ENCODE assay signal across 8 mouse cellular contexts in the genomic region with DNA sequence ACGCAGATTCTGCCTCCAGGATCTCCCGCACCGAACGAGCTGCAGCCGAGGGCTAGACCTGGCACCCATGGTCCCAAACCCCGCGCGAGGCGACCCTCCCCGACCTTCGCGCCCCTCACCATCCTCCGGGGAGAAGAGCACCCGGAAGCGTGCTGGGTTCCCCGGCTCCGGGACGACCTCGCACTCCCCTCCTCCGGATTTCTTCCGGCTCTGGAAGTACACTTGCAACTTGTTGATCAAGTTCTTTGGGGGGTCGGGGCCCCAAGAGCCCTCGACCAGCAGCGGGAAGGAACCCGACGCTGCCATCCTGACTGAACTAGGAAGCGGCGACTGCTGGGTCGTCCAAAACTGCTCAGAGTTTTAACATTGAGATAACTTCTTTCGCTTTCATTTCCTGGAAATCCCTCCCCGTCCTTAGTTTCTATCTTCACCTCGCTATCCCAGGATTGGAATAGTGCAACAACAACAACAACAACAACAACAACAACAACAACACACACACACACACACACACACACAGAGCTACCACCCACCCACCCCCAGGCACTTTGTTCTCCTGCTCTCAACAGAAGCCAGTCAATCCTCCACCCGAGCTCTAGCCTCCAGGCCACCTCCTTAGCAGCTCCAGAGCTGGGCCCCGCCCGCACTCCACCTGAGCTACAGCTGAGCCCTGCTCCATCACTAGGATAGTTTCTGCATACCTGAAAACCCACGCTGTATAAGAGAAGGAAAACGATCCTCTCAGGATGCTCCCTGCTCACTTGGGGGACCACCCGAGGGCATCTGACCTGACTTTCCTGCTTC. TPM values are rescaled to one million over a fixed set of nuclear protein-coding genes. Genes with fewer than 3 reads are reported as not detected.
DNase-seq lines count a peak whose midpoint lies in the region; ATAC-seq lines count a peak whose summit lies in the region.

TSS of gene Parp14 (minus strand) at position 497 of the 804 bp plus-strand sequence.

- peaks cover 8% of the 10 kb centered on the region for H3K4me1 ChIP-seq in forebrain, embryonic 15.5 days
- H3K4me1 ChIP-seq in hindbrain, embryonic 14.5 days (replicated peaks; ENCODE audit: control insufficient read depth, insufficient read depth, low read length): peaks cover 14% of the 10 kb centered on the region; the same call in 1 of the 2 replicates
- peaks cover 12% of the 10 kb centered on the region for H3K4me1 ChIP-seq in midbrain, embryonic 15.5 days

- peak within 1 kb of the TSS; percentile 50 for H3K9ac ChIP-seq in forebrain, embryonic 15.5 days (replicated peaks)
- H3K9ac ChIP-seq in hindbrain, embryonic 14.5 days: peak within 1 kb of the TSS; percentile 61
- H3K9ac ChIP-seq in midbrain, embryonic 15.5 days: peak within 1 kb of the TSS; percentile 52

- DNase-seq in cerebellum, postnatal 25 days: peak; percentile 14 to 32
- DNase-seq in cerebellum, adult 9-10 months: no peak
- DNase-seq in adrenal gland, postnatal 14 days: peak; percentile 71
- DNase-seq in hindbrain, embryonic 14.5 days (ENCODE audit: low spot score): no peak
- peak; percentile 59 for DNase-seq in liver
- peak; percentile 55 for DNase-seq in testis, postnatal 10 days (ENCODE audit: low spot score)

- no peaks in the 10 kb centered on the region for H3K36me3 ChIP-seq in forebrain, embryonic 15.5 days
- H3K36me3 ChIP-seq in hindbrain, embryonic 14.5 days (replicated peaks; ENCODE audit: control insufficient read depth, insufficient read depth): no peaks in the 10 kb centered on the region
- H3K36me3 ChIP-seq in midbrain, embryonic 15.5 days (replicated peaks): no peaks in the 10 kb centered on the region

- 2% methylated on average over 38 of the region's 38 CpGs for WGBS in forebrain, embryonic 15.5 days
- WGBS in hindbrain, embryonic 14.5 days: 3% methylated on average over 37 of the region's 38 CpGs
- 1% methylated on average over 36 of the region's 38 CpGs for WGBS in midbrain, embryonic 15.5 days

- ATAC-seq in forebrain, embryonic 15.5 days (replicated peaks): no peak
- peak; percentile 34; the same call in 1 of the 2 replicates for ATAC-seq in hindbrain, embryonic 14.5 days (ENCODE audit: low FRiP score)
- ATAC-seq in midbrain, embryonic 15.5 days (replicated peaks): peak; percentile 71

- peak within 1 kb of the TSS; percentile 47 for H3K4me3 ChIP-seq in forebrain, embryonic 15.5 days
- H3K4me3 ChIP-seq in hindbrain, embryonic 14.5 days (replicated peaks; ENCODE audit: low read length): peak within 1 kb of the TSS; percentile 46
- peak within 1 kb of the TSS; percentile 46 for H3K4me3 ChIP-seq in midbrain, embryonic 15.5 days

- H3K4me2 ChIP-seq in forebrain, embryonic 15.5 days (replicated peaks): peak within 1 kb of the TSS; percentile 94
- H3K4me2 ChIP-seq in hindbrain, embryonic 14.5 days (replicated peaks): peak within 1 kb of the TSS; percentile 95
- H3K4me2 ChIP-seq in midbrain, embryonic 15.5 days: peak within 1 kb of the TSS; percentile 96

- no peak within 1 kb of the TSS for H3K27ac ChIP-seq in forebrain, embryonic 15.5 days (replicated peaks)
- no peak within 1 kb of the TSS for H3K27ac ChIP-seq in hindbrain, embryonic 14.5 days
- no peak within 1 kb of the TSS for H3K27ac ChIP-seq in midbrain, embryonic 15.5 days

- no peaks in the 10 kb centered on the region for H3K9me3 ChIP-seq in forebrain, embryonic 15.5 days
- H3K9me3 ChIP-seq in hindbrain, embryonic 14.5 days (ENCODE audit: control insufficient read depth, low read length): no peaks in the 10 kb centered on the region
- H3K9me3 ChIP-seq in midbrain, embryonic 15.5 days: no peaks in the 10 kb centered on the region

- peaks cover 17% of the 10 kb centered on the region; the same call in 1 of the 2 replicates for H3K27me3 ChIP-seq in forebrain, embryonic 15.5 days
- peaks cover 37% of the 10 kb centered on the region for H3K27me3 ChIP-seq in hindbrain, embryonic 14.5 days (ENCODE audit: control insufficient read depth, insufficient read depth, low read length)
- peaks cover 31% of the 10 kb centered on the region for H3K27me3 ChIP-seq in midbrain, embryonic 15.5 days (replicated peaks)

RNA-seq across cellular contexts. Expression of gene Parp14, which starts in this region (rescaled TPM):
- total RNA-seq in adrenal gland, postnatal 14 days (2021): 10.0 and 15.4 TPM in 2 replicates
- polyA plus RNA-seq in forebrain, embryonic 15.5 days (2015; fragmentation: Nextera tagmentation; extraction: Ambion mirVana): 0.19 and 0.26 TPM in 2 replicates
- polyA plus RNA-seq in hindbrain, embryonic 14.5 days (2014; fragmentation: Nextera tagmentation; extraction: Ambion mirVana): 0.38 and 0.66 TPM in 2 replicates
- polyA plus RNA-seq in midbrain, embryonic 15.5 days (2015; fragmentation: Nextera tagmentation; extraction: Ambion mirVana): 0.49 and 0.72 TPM in 2 replicates

Comparison
In these comparisons a context has a peak if more than half of its experiments do, and no peak if none do; other contexts are left out.
1. DNase-seq: peak in cerebellum, postnatal 25 days (2 of 2), adrenal gland, postnatal 14 days (single experiment), liver (single experiment) and testis, postnatal 10 days (single experiment); none in cerebellum, adult 9-10 months (single experiment) and hindbrain, embryonic 14.5 days (single experiment).
2. Peak in ATAC-seq, H3K4me3 ChIP-seq, H3K9ac ChIP-seq and H3K4me2 ChIP-seq in hindbrain, embryonic 14.5 days; RNA of the gene not detected or under 1 TPM.
3. Peak in ATAC-seq, H3K4me3 ChIP-seq, H3K9ac ChIP-seq and H3K4me2 ChIP-seq in midbrain, embryonic 15.5 days; RNA of the gene not detected or under 1 TPM.
4. Peak in every context shown above with its lines, with median percentiles within 50 percentile points of each other: H3K4me2 ChIP-seq, H3K4me3 ChIP-seq and H3K9ac ChIP-seq.